Mouse (Mus musculus): ENCODE measurements at regions not wholly inside any gene's neighbourhood (a gene's known extent, or its start where the extent isn't known, plus 50 kb on each side); places are given as distances from the start of the nearest gene placed in this dataset.

DNA sequence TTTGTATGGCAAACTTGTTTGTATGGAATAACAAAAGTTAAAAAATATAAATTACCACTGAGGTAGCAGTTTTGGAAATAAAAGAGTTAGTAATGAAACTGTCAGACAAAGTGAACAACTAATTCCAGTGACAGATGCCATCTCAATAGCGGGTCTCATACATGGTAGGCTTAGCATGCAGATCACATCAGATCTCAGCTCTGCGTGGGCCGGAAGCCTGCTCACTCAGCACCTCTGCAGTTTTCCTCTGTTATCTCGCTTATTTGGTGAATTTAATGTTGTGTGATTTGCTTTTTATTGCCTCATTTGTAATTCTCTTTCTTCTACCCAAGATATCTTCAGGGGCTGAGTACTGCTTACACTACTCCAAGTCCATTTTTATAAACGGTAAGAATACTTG is 527.9 kb downstream of the Tm4sf1 start:
- WGBS: 69% methylated on average over 5 of the region's 5 CpGs
- DNase-seq (ENCODE audit: low spot score): no peak
- Histone ChIP-seq H3K4me2 (ENCODE audit: low read depth, low read length) (no peak overlapping the region), H3K4me3 (ENCODE audit: low read depth, low read length) (no peak overlapping the region), H3K4me1 (ENCODE audit: control insufficient read depth, insufficient read depth) (no peaks in the 10 kb centered on the region), H3K36me3 (replicated peaks; ENCODE audit: control insufficient read depth, insufficient read depth, low read length) (no peaks in the 10 kb centered on the region), H3K27ac (ENCODE audit: low read depth) (no peak overlapping the region), H3K27me3 (ENCODE audit: control insufficient read depth, insufficient read depth, low read length) (no peaks in the 10 kb centered on the region), H3K9me3 (replicated peaks; ENCODE audit: control insufficient read depth, low read length) (no peaks in the 10 kb centered on the region), H3K9ac (replicated peaks; ENCODE audit: low read depth, low read length) (no peak overlapping the region)
- TF ChIP-seq CTCF (IDR thresholded peaks at IDR 0.05; ENCODE audit: low read depth): no peak
- no peak for TF ChIP-seq EP300 (IDR thresholded peaks at IDR 0.05; ENCODE audit: low read depth)
- ATAC-seq (ENCODE audit: insufficient read depth, low read depth): no peak

DNA sequence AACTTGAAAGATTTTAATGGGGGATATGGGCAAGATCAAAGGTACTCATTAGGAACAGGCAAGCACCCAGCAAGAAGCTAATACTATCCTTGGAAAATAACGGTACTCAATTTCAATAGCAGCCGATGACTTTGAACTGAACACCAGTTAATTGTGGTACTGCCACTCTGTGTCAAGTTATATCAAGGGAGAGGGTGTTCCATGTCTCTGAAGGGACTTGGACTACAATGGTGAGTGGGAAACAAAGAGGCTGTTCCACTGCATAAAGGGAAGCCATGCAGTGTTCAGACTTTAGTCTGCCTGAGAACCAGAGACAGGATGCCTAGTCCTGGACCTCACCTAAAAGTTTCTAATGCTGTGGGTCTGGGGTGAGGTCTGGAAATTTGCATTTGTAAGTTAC is 531.6 kb downstream of the Tm4sf1 start:
- no peak overlapping the region for H3K27ac ChIP-seq (ENCODE audit: low read depth)
- no peaks in the 10 kb centered on the region for H3K4me1 ChIP-seq (ENCODE audit: control insufficient read depth, insufficient read depth)
- H3K9me3 ChIP-seq (replicated peaks; ENCODE audit: control insufficient read depth, low read length): no peaks in the 10 kb centered on the region
- TF ChIP-seq CTCF (IDR thresholded peaks at IDR 0.05; ENCODE audit: low read depth): no peak
- no peak for TF ChIP-seq EP300 (IDR thresholded peaks at IDR 0.05; ENCODE audit: low read depth)
- no peak overlapping the region for H3K4me3 ChIP-seq (ENCODE audit: low read depth, low read length)
- WGBS: 84% methylated on average over 2 of the region's 2 CpGs
- no peaks in the 10 kb centered on the region for H3K36me3 ChIP-seq (replicated peaks; ENCODE audit: control insufficient read depth, insufficient read depth, low read length)
- no peak for ATAC-seq (ENCODE audit: insufficient read depth, low read depth)
- no peak for DNase-seq (ENCODE audit: low spot score)
- H3K27me3 ChIP-seq (ENCODE audit: control insufficient read depth, insufficient read depth, low read length): no peaks in the 10 kb centered on the region
- no peak overlapping the region for H3K9ac ChIP-seq (replicated peaks; ENCODE audit: low read depth, low read length)
- H3K4me2 ChIP-seq (ENCODE audit: low read depth, low read length): no peak overlapping the region

DNA sequence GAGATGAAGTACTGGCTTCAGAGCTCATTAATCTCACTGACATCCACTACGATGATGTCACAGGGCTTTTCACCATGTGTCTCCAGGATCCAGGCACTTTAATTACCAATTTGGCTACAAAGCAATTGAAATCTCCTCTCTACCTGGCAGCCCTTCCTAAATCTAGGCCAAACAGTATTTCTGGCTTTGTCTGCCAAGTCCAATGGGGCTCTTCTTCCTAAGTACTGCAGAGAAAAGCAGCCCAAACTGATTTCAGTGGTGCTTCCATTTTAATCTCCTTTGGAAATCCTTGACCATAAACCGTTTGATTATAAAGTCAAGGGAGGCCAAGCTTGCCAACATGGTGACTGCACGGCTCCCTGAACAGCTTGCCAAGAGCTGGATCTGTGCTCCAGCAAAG is 534.7 kb downstream of the Tm4sf1 start:
- WGBS: 73% methylated on average over 3 of the region's 3 CpGs
- ATAC-seq (ENCODE audit: insufficient read depth, low read depth): no peak

DNA sequence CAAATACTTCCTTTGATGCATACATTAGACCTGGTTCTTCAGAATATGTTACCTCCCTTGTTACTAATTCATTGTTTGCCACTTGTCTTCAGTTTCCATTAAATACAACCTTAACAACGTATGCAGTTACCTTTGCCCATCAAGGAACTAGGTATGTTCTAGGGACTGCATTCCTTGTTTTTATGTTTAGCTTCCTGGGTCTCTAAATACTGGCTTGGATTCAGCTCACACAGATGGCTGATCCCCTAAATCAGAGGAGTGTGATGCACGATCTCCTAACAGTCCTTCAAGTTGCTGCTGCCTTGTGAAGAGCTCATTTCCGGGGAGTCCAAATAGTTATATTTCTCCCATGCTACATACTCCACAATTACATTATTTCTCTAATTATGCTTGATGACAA is 537.5 kb downstream of the Tm4sf1 start:
- no peak overlapping the region for H3K4me2 ChIP-seq (ENCODE audit: low read depth, low read length)
- H3K27me3 ChIP-seq (ENCODE audit: control insufficient read depth, insufficient read depth, low read length): no peaks in the 10 kb centered on the region
- no peaks in the 10 kb centered on the region for H3K4me1 ChIP-seq (ENCODE audit: control insufficient read depth, insufficient read depth)
- ATAC-seq (ENCODE audit: insufficient read depth, low read depth) (no peak), DNase-seq (ENCODE audit: low spot score) (no peak)
- no peak overlapping the region for H3K27ac ChIP-seq (ENCODE audit: low read depth)
- WGBS: 86% methylated on average over 3 of the region's 3 CpGs
- H3K4me3 ChIP-seq (ENCODE audit: low read depth, low read length): no peak overlapping the region
- no peaks in the 10 kb centered on the region for H3K36me3 ChIP-seq (replicated peaks; ENCODE audit: control insufficient read depth, insufficient read depth, low read length)
- no peak overlapping the region for H3K9ac ChIP-seq (replicated peaks; ENCODE audit: low read depth, low read length)
- H3K9me3 ChIP-seq (replicated peaks; ENCODE audit: control insufficient read depth, low read length): no peaks in the 10 kb centered on the region
- TF ChIP-seq EP300 (IDR thresholded peaks at IDR 0.05; ENCODE audit: low read depth): no peak
- TF ChIP-seq CTCF (IDR thresholded peaks at IDR 0.05; ENCODE audit: low read depth): no peak

More for the DNA sequence above, 534.7 kb downstream of the Tm4sf1 start:
- no peak overlapping the region for H3K4me2 ChIP-seq (ENCODE audit: low read depth, low read length)
- no peak overlapping the region for H3K27ac ChIP-seq (ENCODE audit: low read depth)
- no peaks in the 10 kb centered on the region for H3K9me3 ChIP-seq (replicated peaks; ENCODE audit: control insufficient read depth, low read length)
- DNase-seq (ENCODE audit: low spot score): no peak
- TF ChIP-seq CTCF (IDR thresholded peaks at IDR 0.05; ENCODE audit: low read depth): no peak
- no peaks in the 10 kb centered on the region for H3K4me1 ChIP-seq (ENCODE audit: control insufficient read depth, insufficient read depth)
- no peaks in the 10 kb centered on the region for H3K36me3 ChIP-seq (replicated peaks; ENCODE audit: control insufficient read depth, insufficient read depth, low read length)
- no peak overlapping the region for H3K9ac ChIP-seq (replicated peaks; ENCODE audit: low read depth, low read length)
- H3K27me3 ChIP-seq (ENCODE audit: control insufficient read depth, insufficient read depth, low read length): no peaks in the 10 kb centered on the region
- H3K4me3 ChIP-seq (ENCODE audit: low read depth, low read length): no peak overlapping the region

DNA sequence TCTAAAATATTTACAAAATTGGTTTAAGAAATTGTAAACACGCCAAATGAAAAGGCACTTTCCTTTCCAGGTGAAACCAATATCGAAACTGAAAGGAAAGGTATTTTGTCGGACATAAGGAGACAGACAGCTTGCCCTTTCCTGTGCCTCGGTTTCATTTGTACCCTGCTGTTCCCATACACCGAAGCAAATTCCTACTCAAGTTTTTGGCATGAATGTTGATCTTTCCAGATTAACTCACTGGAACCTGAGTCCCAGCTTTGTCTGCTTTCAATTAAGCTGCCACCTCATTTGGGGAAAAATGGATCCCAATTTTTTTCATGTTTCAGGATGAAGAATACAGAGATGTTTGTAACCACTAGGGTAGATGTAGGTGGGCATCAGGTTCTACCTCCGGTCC is 537.9 kb downstream of the Tm4sf1 start:
- H3K27me3 ChIP-seq (ENCODE audit: control insufficient read depth, insufficient read depth, low read length): no peaks in the 10 kb centered on the region

DNA sequence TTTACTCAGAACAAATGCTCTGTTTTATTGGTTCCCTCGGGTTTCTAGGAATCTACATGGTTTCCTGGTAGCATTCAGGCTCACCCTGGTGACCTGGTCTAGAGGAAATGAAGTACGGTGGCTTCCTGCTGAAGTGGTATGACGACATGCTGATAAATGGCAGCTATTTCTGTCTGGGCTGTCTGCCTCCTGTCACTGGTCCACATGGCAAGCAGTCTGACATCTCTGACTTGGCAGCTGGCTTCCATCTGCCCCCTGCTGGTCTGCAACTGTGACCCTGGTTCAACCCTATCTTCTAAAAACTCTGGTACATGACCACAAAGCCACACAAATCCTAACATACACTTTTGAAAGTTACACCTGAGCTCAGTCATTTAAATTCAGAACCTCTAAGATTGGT is 548.1 kb downstream of the Tm4sf1 start:
- ATAC-seq (ENCODE audit: insufficient read depth, low read depth) (peak; percentile 99), DNase-seq (ENCODE audit: low spot score) (peak; percentile 88)
- Histone ChIP-seq H3K27me3 (ENCODE audit: control insufficient read depth, insufficient read depth, low read length) (no peaks in the 10 kb centered on the region), H3K36me3 (replicated peaks; ENCODE audit: control insufficient read depth, insufficient read depth, low read length) (no peaks in the 10 kb centered on the region), H3K4me1 (ENCODE audit: control insufficient read depth, insufficient read depth) (0 out of 2 replicates have a peak, but pooled peaks cover 3% of the 10 kb centered on the region), H3K4me3 (ENCODE audit: low read depth, low read length) (no peak overlapping the region), H3K27ac (ENCODE audit: low read depth) (peak overlapping the region; percentile 39; the same call in 1 of the 2 replicates), H3K9me3 (replicated peaks; ENCODE audit: control insufficient read depth, low read length) (no peaks in the 10 kb centered on the region), H3K4me2 (ENCODE audit: low read depth, low read length) (no peak overlapping the region), H3K9ac (replicated peaks; ENCODE audit: low read depth, low read length) (no peak overlapping the region)
- peak; percentile 41; the same call in 1 of the 2 replicates for TF ChIP-seq EP300 (IDR thresholded peaks at IDR 0.05; ENCODE audit: low read depth)
- peak; percentile 79 for TF ChIP-seq CTCF (IDR thresholded peaks at IDR 0.05; ENCODE audit: low read depth)
- 3% methylated on average over 3 of the region's 3 CpGs for WGBS

More for the DNA sequence above, 537.9 kb downstream of the Tm4sf1 start:
- H3K4me1 ChIP-seq (ENCODE audit: control insufficient read depth, insufficient read depth): no peaks in the 10 kb centered on the region
- H3K4me2 ChIP-seq (ENCODE audit: low read depth, low read length): no peak overlapping the region
- no peak for DNase-seq (ENCODE audit: low spot score)
- no peak overlapping the region for H3K27ac ChIP-seq (ENCODE audit: low read depth)
- no peaks in the 10 kb centered on the region for H3K9me3 ChIP-seq (replicated peaks; ENCODE audit: control insufficient read depth, low read length)
- ATAC-seq (ENCODE audit: insufficient read depth, low read depth): no peak
- no peaks in the 10 kb centered on the region for H3K36me3 ChIP-seq (replicated peaks; ENCODE audit: control insufficient read depth, insufficient read depth, low read length)
- no peak for TF ChIP-seq EP300 (IDR thresholded peaks at IDR 0.05; ENCODE audit: low read depth)
- TF ChIP-seq CTCF (IDR thresholded peaks at IDR 0.05; ENCODE audit: low read depth): no peak
- 79% methylated on average over 6 of the region's 6 CpGs for WGBS
- no peak overlapping the region for H3K4me3 ChIP-seq (ENCODE audit: low read depth, low read length)
- H3K9ac ChIP-seq (replicated peaks; ENCODE audit: low read depth, low read length): no peak overlapping the region
